Mouse (Mus musculus): ENCODE measurements around the gene Gna11.

DNA sequence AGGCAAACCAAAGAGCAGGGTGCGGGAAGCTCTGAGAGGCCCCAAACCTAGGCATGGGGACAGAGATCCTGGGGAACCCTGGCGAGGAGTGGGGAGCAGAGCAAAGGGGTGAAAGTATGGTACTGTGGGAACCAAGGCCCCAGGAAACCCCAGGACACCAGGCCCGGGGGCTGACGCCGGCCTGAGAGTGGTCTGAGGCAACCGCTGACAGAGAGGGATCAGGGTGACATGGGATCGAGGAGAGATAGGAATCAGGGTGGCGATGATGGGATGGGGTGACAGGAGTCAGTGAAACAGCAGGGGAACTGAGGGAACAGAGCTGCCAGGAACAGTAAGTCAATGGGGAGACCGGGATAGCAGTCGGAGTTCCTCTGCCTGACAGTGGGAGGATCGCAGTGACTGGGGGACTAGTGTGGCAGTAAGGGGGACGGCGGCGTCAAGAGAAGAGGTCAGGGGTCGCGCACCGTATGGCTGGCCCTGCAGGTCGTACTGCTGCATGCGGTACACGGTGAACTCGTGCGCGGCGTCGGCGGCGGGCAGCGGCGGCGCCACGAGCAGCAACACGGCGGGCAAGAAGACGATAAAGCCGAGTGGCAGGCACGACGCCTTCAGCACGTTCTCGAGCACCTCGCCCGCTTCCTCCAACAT, 49.2 kb downstream of the Gna11 start:
- TF ChIP-seq CTCF (conservative IDR thresholded peaks at IDR 0.05; ENCODE audit: insufficient read depth, insufficient read length, low read depth, low read length) = no peak
- TF ChIP-seq POLR2A (IDR thresholded peaks at IDR 0.05; ENCODE audit: low read depth, low read length) = no peak
